Mouse (Mus musculus) urinary bladder, postnatal 14 days (tissue): ENCODE measurements around the gene Ghrh.

Source experiments
- DNase-seq: peaks from one replicate; pipeline ENCODE4 v3.0.0; 2021; ENCODE audit warnings: low spot score

Gene Ghrh

DNA sequence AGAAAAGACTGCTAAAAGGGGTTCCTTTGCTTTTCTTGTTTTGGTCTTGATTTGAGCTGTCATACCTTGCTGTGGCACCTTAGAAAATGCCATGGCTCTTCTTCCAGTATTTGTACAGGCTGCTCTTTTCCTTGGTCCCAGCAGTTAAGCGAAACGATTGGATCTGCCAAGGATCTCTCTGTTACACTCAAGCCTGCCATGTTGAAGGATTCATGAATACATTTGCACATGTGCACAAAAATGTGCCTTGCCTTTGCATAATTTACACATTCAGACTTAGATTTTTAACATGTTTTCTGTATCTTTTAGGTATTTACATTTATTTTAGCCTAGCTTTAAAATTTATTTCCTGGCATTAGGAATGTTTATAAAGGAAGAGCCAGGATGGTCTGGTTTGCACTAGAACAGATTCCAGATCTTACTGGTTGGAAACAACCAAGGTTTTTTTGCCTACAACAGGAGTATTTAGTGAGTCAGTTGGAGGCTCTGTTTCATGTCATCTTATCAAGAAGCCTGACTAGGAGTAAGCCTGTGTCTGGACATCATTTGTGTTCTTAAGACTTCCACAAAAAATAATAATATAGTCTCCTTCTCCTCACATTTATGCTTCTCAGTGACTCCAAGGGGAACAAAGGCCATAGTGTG lies 38.9 kb downstream of the Ghrh start:
- DNase-seq: no peak

GRCm38 (mm10) chr2:157307715-157308265 lies 39.5 kb downstream of the Ghrh start:
- DNase-seq: peak; percentile 43

DNA sequence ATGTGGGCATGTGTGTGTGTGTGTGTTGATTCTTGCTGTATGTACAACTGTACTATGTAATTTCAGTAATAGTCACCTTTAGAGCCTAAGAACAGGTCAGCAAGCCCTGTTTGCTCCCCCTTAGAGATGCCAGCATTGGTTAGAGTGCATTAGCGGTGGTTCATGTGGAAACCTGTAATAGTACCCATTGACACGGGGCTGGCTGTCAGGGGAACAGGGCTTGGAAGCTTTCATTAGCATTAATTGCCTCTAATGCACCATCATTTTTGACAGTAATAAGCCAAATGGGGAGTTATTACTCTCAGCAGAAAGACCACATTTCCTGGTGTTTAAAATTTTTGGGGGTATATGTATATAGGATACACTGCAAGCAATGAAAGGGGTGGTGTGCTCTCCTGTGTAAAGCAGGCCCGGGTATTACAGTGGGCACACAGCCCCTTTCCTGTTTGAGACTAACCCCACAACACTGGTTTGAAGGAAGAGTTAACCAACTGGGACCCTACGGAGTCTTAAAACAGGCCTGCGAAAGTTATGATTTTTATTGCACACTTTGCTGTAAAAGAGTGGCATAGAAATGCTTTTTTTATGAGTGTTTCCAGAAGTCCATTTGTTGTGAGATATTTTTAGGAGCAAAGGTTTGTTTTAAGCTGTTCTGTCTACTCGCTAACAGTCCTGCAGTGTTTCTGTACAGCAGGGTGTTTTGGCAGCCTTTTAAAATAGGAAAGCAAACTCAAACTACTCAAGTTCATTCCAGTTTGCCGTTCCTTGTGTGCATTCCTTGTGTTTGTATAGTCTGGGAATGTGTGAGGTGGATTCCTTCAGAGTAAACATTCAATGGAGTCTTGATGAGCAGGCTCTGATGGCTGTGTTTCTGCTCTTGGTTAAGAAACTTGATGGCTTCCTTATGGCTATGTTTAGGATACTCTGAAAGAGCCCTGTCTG lies 40.9 kb downstream of the Ghrh start:
- DNase-seq: no peak

DNA sequence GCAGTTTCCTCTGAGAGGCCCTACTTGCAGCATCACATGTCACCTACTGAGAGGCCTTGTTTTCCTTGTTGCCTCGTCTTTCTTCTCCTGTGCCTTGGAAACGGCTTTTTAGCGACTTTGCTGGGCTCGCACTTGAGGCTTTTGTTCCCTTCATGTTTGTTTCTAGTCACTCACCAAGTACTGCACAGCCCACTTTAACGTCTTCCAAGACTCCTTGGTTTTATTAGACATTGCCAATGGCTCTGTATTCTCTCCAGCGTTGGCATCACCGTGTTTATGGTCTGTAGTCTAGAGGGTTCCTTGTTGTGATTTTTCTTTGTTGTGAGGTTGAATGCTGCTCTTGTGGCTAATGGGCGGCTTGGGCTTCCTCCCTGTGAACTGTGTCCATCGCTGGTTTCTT lies 44.2 kb downstream of the Ghrh start:
- DNase-seq: no peak

DNA sequence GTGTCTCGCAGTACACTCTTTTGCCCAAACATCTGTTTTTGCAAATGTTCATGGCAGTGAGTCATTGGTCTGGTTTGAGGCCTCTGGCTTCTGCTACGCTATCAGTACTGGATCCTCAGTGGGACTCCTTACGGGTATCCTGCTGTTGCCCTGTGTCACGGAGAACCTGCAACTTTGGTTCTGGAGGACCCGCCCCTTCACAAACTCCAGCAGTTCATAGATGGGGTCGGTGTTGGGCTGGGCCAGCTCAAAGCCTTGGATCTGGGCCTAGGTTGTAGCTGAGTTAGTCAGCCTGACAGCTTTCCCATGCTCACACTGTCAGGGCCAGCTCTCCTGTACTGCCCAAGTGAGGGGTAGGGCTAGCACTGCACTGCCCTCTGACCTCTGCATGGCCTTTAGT lies 47.3 kb downstream of the Ghrh start:
- no peak for DNase-seq

GRCm38 (mm10) chr2:157296105-157296689 lies 51.1 kb downstream of the Ghrh start:
- no peak for DNase-seq

DNA sequence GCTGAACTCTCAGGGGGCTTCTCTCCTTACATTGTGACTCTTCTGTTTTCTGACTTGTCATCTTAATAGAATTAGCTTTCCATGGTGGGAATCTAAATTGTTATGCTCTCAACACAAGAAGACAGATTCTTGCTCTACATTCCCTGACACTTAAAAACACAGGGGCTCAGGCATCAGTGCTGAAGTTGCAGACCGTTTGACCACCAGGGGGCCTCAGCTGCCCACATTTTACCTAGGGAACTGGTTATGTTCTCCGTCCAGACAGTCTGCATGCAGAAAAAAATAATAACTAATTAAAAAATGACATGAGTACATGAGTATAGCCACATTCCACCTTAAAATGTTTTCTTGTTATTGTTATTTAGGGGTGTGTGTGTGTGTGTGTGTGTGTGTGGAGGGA lies 55.2 kb downstream of the Ghrh start:
- DNase-seq: peak; percentile 85

DNA sequence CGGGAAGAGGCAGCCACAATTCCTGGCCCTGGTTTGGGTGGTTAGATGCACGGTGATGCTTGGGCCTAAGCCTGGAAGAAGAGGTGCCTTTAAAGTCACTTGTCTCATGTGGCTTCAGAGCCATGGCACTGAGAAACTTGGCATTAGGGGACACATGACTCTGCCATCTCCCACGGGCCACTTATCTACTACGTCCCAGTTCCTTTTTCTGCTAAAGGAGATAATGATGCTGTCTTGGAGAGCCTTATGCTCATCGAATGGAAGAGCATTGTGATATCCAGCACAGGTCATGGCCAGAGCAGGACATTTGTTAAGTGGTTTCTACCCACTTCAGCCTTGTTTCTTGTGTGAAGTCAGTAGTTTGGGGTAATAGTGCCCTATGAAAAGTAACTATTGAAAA lies 58.3 kb downstream of the Ghrh start:
- no peak for DNase-seq

GRCm38 (mm10) chr2:157287542-157287941 lies 59.8 kb downstream of the Ghrh start:
- peak; percentile 52 for DNase-seq

GRCm38 (mm10) chr2:157283321-157283720 lies 64.0 kb downstream of the Ghrh start:
- no peak for DNase-seq
